10 mouse cellular contexts compared by ENCODE assay signal in genomic region chr14:25708917-25709316, GRCm38 (mm10). TPM values are rescaled to one million over a fixed set of nuclear protein-coding genes. Genes with fewer than 3 reads are reported as not detected.
DNase-seq lines count a peak whose midpoint lies in the region; ATAC-seq and TF ChIP-seq lines count a peak whose summit lies in the region.
"Had no signal": no experiment of that assay in that cellular context is flagged by ENCODE, and none has a peak within 500 bp of the region (broad histone marks: within the 10 kb centered on the region; RNA-seq: fewer than 3 reads in every experiment).

No protein-coding gene starts in this region.

- H3K36me3 ChIP-seq in hindbrain, embryonic 16.5 days (ENCODE audit: control insufficient read depth, insufficient read depth, low read length) = no peaks in the 10 kb centered on the region
- H3K36me3 ChIP-seq in hindbrain, postnatal 0 days (ENCODE audit: insufficient read depth, low read length) = no peaks in the 10 kb centered on the region
- no peaks in the 10 kb centered on the region for H3K36me3 ChIP-seq in embryonic facial prominence, embryonic 12.5 days
- no peaks in the 10 kb centered on the region for H3K36me3 ChIP-seq in heart, embryonic 11.5 days (ENCODE audit: control insufficient read depth, insufficient read depth, low read length)
- H3K36me3 ChIP-seq in liver, embryonic 13.5 days = no peaks in the 10 kb centered on the region

- H3K4me2 ChIP-seq in hindbrain, embryonic 16.5 days (ENCODE audit: low read length) = no peak overlapping the region
- no peak overlapping the region for H3K4me2 ChIP-seq in hindbrain, postnatal 0 days (ENCODE audit: low read depth, low read length)
- no peak overlapping the region for H3K4me2 ChIP-seq in embryonic facial prominence, embryonic 12.5 days (replicated peaks)
- H3K4me2 ChIP-seq in heart, embryonic 11.5 days = no peak overlapping the region
- H3K4me2 ChIP-seq in liver, embryonic 13.5 days = no peak overlapping the region

- no peak overlapping the region; the same call in 1 of the 2 replicates for H3K9ac ChIP-seq in hindbrain, embryonic 16.5 days (ENCODE audit: low read depth, low read length)
- H3K9ac ChIP-seq in hindbrain, postnatal 0 days (replicated peaks; ENCODE audit: low read length) = no peak overlapping the region
- peak overlapping the region; percentile 2; the same call in 1 of the 2 replicates for H3K9ac ChIP-seq in embryonic facial prominence, embryonic 12.5 days
- H3K9ac ChIP-seq in heart, embryonic 11.5 days (ENCODE audit: low read depth, low read length) = peak overlapping the region; percentile 63
- H3K9ac ChIP-seq in liver, embryonic 13.5 days = no peak overlapping the region

- 86% methylated on average over 2 of the region's 2 CpGs for WGBS in hindbrain, embryonic 16.5 days
- WGBS in hindbrain, postnatal 0 days = 86% methylated on average over 2 of the region's 2 CpGs
- WGBS in embryonic facial prominence, embryonic 12.5 days = 94% methylated on average over 2 of the region's 2 CpGs
- 100% methylated on average over 1 of the region's 2 CpGs for WGBS in heart, embryonic 11.5 days (ENCODE audit: insufficient replicate concordance)
- 79% methylated on average over 2 of the region's 2 CpGs for WGBS in liver, embryonic 13.5 days (ENCODE audit: insufficient replicate concordance)

- ATAC-seq in hindbrain, embryonic 16.5 days = peak; percentile 26; the same call in 1 of the 2 replicates
- no peak for ATAC-seq in hindbrain, postnatal 0 days
- ATAC-seq in embryonic facial prominence, embryonic 12.5 days (ENCODE audit: insufficient number of reproducible peaks, insufficient read depth, low FRiP score, low TSS enrichment) = no peak
- ATAC-seq in heart, embryonic 11.5 days (replicated peaks; ENCODE audit: insufficient number of reproducible peaks, low FRiP score, low TSS enrichment) = no peak
- ATAC-seq in liver, embryonic 13.5 days (ENCODE audit: low read depth) = no peak
- ATAC-seq: CD4-positive, CD25-positive, alpha-beta regulatory T cell, adult 4 months had no signal

- H3K4me3 ChIP-seq in hindbrain, embryonic 16.5 days (ENCODE audit: low read length) = no peak overlapping the region
- H3K4me3 ChIP-seq in hindbrain, postnatal 0 days (ENCODE audit: low read length) = no peak overlapping the region
- H3K4me3 ChIP-seq in embryonic facial prominence, embryonic 12.5 days = no peak overlapping the region
- no peak overlapping the region for H3K4me3 ChIP-seq in heart, embryonic 11.5 days (ENCODE audit: low read depth, low read length)
- H3K4me3 ChIP-seq in liver, embryonic 13.5 days (replicated peaks) = no peak overlapping the region

- H3K4me1 ChIP-seq in hindbrain, embryonic 16.5 days (ENCODE audit: control insufficient read depth, insufficient read depth, low read depth, low read length) = peaks cover 3% of the 10 kb centered on the region; the same call in 1 of the 2 replicates
- H3K4me1 ChIP-seq in hindbrain, postnatal 0 days (ENCODE audit: insufficient read depth, low read length) = no peaks in the 10 kb centered on the region
- peaks cover 29% of the 10 kb centered on the region for H3K4me1 ChIP-seq in embryonic facial prominence, embryonic 12.5 days
- H3K4me1 ChIP-seq in heart, embryonic 11.5 days (ENCODE audit: control insufficient read depth, insufficient read depth, low read length) = peaks cover 47% of the 10 kb centered on the region
- peaks cover 45% of the 10 kb centered on the region for H3K4me1 ChIP-seq in liver, embryonic 13.5 days (replicated peaks)

- no peak overlapping the region for H3K27ac ChIP-seq in hindbrain, embryonic 16.5 days (ENCODE audit: low read depth, low read length)
- H3K27ac ChIP-seq in hindbrain, postnatal 0 days = no peak overlapping the region
- H3K27ac ChIP-seq in embryonic facial prominence, embryonic 12.5 days = no peak overlapping the region; the same call in 1 of the 2 replicates
- H3K27ac ChIP-seq in heart, embryonic 11.5 days (ENCODE audit: low read depth, low read length) = peak overlapping the region; percentile 41
- H3K27ac ChIP-seq in liver, embryonic 13.5 days = peak overlapping the region; percentile 71; the same call in 1 of the 2 replicates

- DNase-seq in hindbrain, postnatal 0 days (ENCODE audit: low spot score) = no peak
- DNase-seq in liver, embryonic 13.5 days = no peak
- no peak for DNase-seq in MN1 (ENCODE audit: low spot score)
- no peak for DNase-seq in cerebellum, adult 11-12 months
- DNase-seq in left cerebral cortex, adult 8-10 months (ENCODE audit: low spot score in 2 of 2) = no peak
- DNase-seq: thymus, adult 18-20 months had no signal

- H3K27me3 ChIP-seq in hindbrain, embryonic 16.5 days (replicated peaks; ENCODE audit: control insufficient read depth, insufficient read depth, low read length) = no peaks in the 10 kb centered on the region
- H3K27me3 ChIP-seq in hindbrain, postnatal 0 days (ENCODE audit: insufficient read depth, low read length) = no peaks in the 10 kb centered on the region
- H3K27me3 ChIP-seq in embryonic facial prominence, embryonic 12.5 days = no peaks in the 10 kb centered on the region
- H3K27me3 ChIP-seq in heart, embryonic 11.5 days (ENCODE audit: control insufficient read depth, insufficient read depth, low read length) = no peaks in the 10 kb centered on the region
- no peaks in the 10 kb centered on the region for H3K27me3 ChIP-seq in liver, embryonic 13.5 days

- TF ChIP-seq CTCF in hindbrain, postnatal 0 days (IDR thresholded peaks at IDR 0.05; ENCODE audit: low read depth) = no peak

- H3K9me3 ChIP-seq in hindbrain, embryonic 16.5 days (ENCODE audit: control insufficient read depth, low read length) = no peaks in the 10 kb centered on the region
- no peaks in the 10 kb centered on the region for H3K9me3 ChIP-seq in hindbrain, postnatal 0 days (ENCODE audit: low read length)
- H3K9me3 ChIP-seq in embryonic facial prominence, embryonic 12.5 days = no peaks in the 10 kb centered on the region
- no peaks in the 10 kb centered on the region for H3K9me3 ChIP-seq in heart, embryonic 11.5 days (replicated peaks; ENCODE audit: control insufficient read depth, low read length)
- H3K9me3 ChIP-seq in liver, embryonic 13.5 days (replicated peaks) = no peaks in the 10 kb centered on the region

RNA-seq across cellular contexts. Expression of gene Ppif, which starts 15.0 kb away (rescaled TPM):
- polyA plus RNA-seq in hindbrain, embryonic 16.5 days (2015; fragmentation: Nextera tagmentation; extraction: Ambion mirVana) = 34.6 and 45.4 TPM in 2 replicates
- total RNA-seq in hindbrain, postnatal 0 days (2014; rRNA removed) = 55.3 and 55.4 TPM in 2 replicates
- polyA plus RNA-seq in hindbrain, postnatal 0 days (2015; fragmentation: Nextera tagmentation; extraction: Ambion mirVana) = 46.1 and 46.7 TPM in 2 replicates
- polyA plus RNA-seq in embryonic facial prominence, embryonic 12.5 days (2016; fragmentation: Nextera tagmentation; extraction: Ambion mirVana) = 27.6 and 30.3 TPM in 2 replicates
- 92.7 and 99.4 TPM in 2 replicates for polyA plus RNA-seq in heart, embryonic 11.5 days (2014; fragmentation: Nextera tagmentation; extraction: Ambion mirVana)
- polyA plus RNA-seq in liver, embryonic 13.5 days (2015; fragmentation: Nextera tagmentation; extraction: Ambion mirVana) = 37.8 and 52.3 TPM in 2 replicates
- total RNA-seq in left cerebral cortex, adult 8-10 months (2022) = 10 to 100 TPM; 25.5 to 26.8 (median 26.5) TPM

RNA-seq across cellular contexts. Expression of gene Zcchc24, which starts 59.9 kb away (rescaled TPM):
- polyA plus RNA-seq in hindbrain, embryonic 16.5 days (2015; fragmentation: Nextera tagmentation; extraction: Ambion mirVana) = 10.1 and 17.2 TPM in 2 replicates
- 34.4 and 39.3 TPM in 2 replicates for total RNA-seq in hindbrain, postnatal 0 days (2014; rRNA removed)
- 19.7 and 20.4 TPM in 2 replicates for polyA plus RNA-seq in hindbrain, postnatal 0 days (2015; fragmentation: Nextera tagmentation; extraction: Ambion mirVana)
- 47.3 and 47.4 TPM in 2 replicates for polyA plus RNA-seq in embryonic facial prominence, embryonic 12.5 days (2016; fragmentation: Nextera tagmentation; extraction: Ambion mirVana)
- 18.9 and 22.6 TPM in 2 replicates for polyA plus RNA-seq in heart, embryonic 11.5 days (2014; fragmentation: Nextera tagmentation; extraction: Ambion mirVana)
- 4.3 and 5.1 TPM in 2 replicates for polyA plus RNA-seq in liver, embryonic 13.5 days (2015; fragmentation: Nextera tagmentation; extraction: Ambion mirVana)
- total RNA-seq in left cerebral cortex, adult 8-10 months (2022) = 10 to 100 TPM; 51.5 to 58.0 (median 54.4) TPM

Comparison
In these comparisons a context has a peak if more than half of its experiments do, and no peak if none do; other contexts are left out.
1. H3K27ac ChIP-seq: peak in heart, embryonic 11.5 days (single experiment) and liver, embryonic 13.5 days (single experiment); none in hindbrain, embryonic 16.5 days (single experiment), hindbrain, postnatal 0 days (single experiment) and embryonic facial prominence, embryonic 12.5 days (single experiment).
2. H3K9ac ChIP-seq: peak in embryonic facial prominence, embryonic 12.5 days (single experiment) and heart, embryonic 11.5 days (single experiment); none in hindbrain, embryonic 16.5 days (single experiment), hindbrain, postnatal 0 days (single experiment) and liver, embryonic 13.5 days (single experiment).